In genomic region chr2:12764510-12764909, GRCm38 (mm10) we compare ENCODE assay signal across 27 mouse cellular contexts.
A peak's percentile ranks its signal among the peaks of the same experiment; 100 is the strongest.
DNase-seq lines count a peak whose midpoint lies in the region; ATAC-seq and TF ChIP-seq lines count a peak whose summit lies in the region.
"Had no signal": no experiment of that assay in that cellular context is flagged by ENCODE, and none has a peak within 500 bp of the region (broad histone marks: within the 10 kb centered on the region; RNA-seq: fewer than 3 reads in every experiment).

No protein-coding gene starts in this region.

- TF ChIP-seq POLR2A in embryonic fibroblast, embryonic 13.5 days (IDR thresholded peaks at IDR 0.05; ENCODE audit: low read depth, low read length), result no peak

- H3K4me1 ChIP-seq in embryonic fibroblast, embryonic 13.5 days (ENCODE audit: control insufficient read depth, insufficient read depth, low read length), result peaks cover 7% of the 10 kb centered on the region
- no peaks in the 10 kb centered on the region for H3K4me1 ChIP-seq in intestine, embryonic 16.5 days (ENCODE audit: control insufficient read depth, insufficient read depth, low read length)
- no peaks in the 10 kb centered on the region for H3K4me1 ChIP-seq in neural tube, embryonic 15.5 days
- H3K4me1 ChIP-seq: embryonic facial prominence, embryonic 10.5 days; embryonic facial prominence, embryonic 13.5 days; forebrain, embryonic 10.5 days; forebrain, embryonic 13.5 days; hindbrain, embryonic 12.5 days had no signal

- H3K4me3 ChIP-seq in embryonic fibroblast, embryonic 13.5 days (ENCODE audit: insufficient read depth, low read length), result no peak overlapping the region
- no peak overlapping the region for H3K4me3 ChIP-seq in intestine, embryonic 16.5 days (ENCODE audit: low read length)
- H3K4me3 ChIP-seq in neural tube, embryonic 15.5 days (replicated peaks), result no peak overlapping the region
- H3K4me3 ChIP-seq: embryonic facial prominence, embryonic 10.5 days; embryonic facial prominence, embryonic 13.5 days; forebrain, embryonic 10.5 days; forebrain, embryonic 13.5 days; hindbrain, embryonic 12.5 days had no signal

- no peak for TF ChIP-seq CTCF in embryonic fibroblast, embryonic 13.5 days (IDR thresholded peaks at IDR 0.05; ENCODE audit: borderline replicate concordance, insufficient read depth, low read length)

- WGBS in intestine, embryonic 16.5 days, result 83% methylated on average over 1 of the region's 1 CpGs
- WGBS in neural tube, embryonic 15.5 days, result 79% methylated on average over 1 of the region's 1 CpGs

- no peak overlapping the region for H3K4me2 ChIP-seq in intestine, embryonic 16.5 days (ENCODE audit: low read depth, low read length)
- no peak overlapping the region for H3K4me2 ChIP-seq in neural tube, embryonic 15.5 days
- H3K4me2 ChIP-seq: embryonic facial prominence, embryonic 13.5 days; forebrain, embryonic 13.5 days; heart, embryonic 11.5 days; hindbrain, embryonic 12.5 days had no signal

- ATAC-seq in intestine, embryonic 16.5 days, result no peak
- ATAC-seq in neural tube, embryonic 15.5 days (ENCODE audit: low FRiP score), result no peak
- ATAC-seq: activated CD4-positive, CD25-positive, alpha-beta regulatory T cell, adult 4 months; forebrain, embryonic 13.5 days; forebrain, embryonic 16.5 days; hindbrain, embryonic 16.5 days; intestine, postnatal 0 days had no signal

- peak overlapping the region; percentile 91 for H3K27ac ChIP-seq in embryonic fibroblast, embryonic 13.5 days (ENCODE audit: insufficient read depth, low read length)
- no peak overlapping the region for H3K27ac ChIP-seq in intestine, embryonic 16.5 days (ENCODE audit: low read length)
- H3K27ac ChIP-seq in neural tube, embryonic 15.5 days (replicated peaks), result no peak overlapping the region
- H3K27ac ChIP-seq: embryonic facial prominence, embryonic 10.5 days; embryonic facial prominence, embryonic 13.5 days; forebrain, embryonic 10.5 days; forebrain, embryonic 13.5 days; hindbrain, embryonic 12.5 days had no signal

- H3K27me3 ChIP-seq in intestine, embryonic 16.5 days (replicated peaks; ENCODE audit: control insufficient read depth, insufficient read depth, low read length), result no peaks in the 10 kb centered on the region
- H3K27me3 ChIP-seq in neural tube, embryonic 15.5 days (replicated peaks), result no peaks in the 10 kb centered on the region
- H3K27me3 ChIP-seq: CH12.LX; embryonic facial prominence, embryonic 13.5 days; forebrain, embryonic 13.5 days; hindbrain, embryonic 12.5 days had no signal

- DNase-seq in adrenal gland, adult 2 months, result peak; percentile 5
- no peak for DNase-seq in adrenal gland, adult (ENCODE audit: inconsistent age in 2 of 2, low spot score in 1 of 2)
- DNase-seq in Muller cell, postnatal 12 days (ENCODE audit: inconsistent ontology term), result peak; percentile 29
- DNase-seq in ovary, adult 18-20 months (ENCODE audit: low spot score), result no peak
- DNase-seq: adrenal gland, postnatal 14 days; cerebellum, adult 11-12 months; cerebellum, adult 8-10 months; cerebellum, postnatal 10 days; cerebellum, postnatal 36 days; embryo, embryonic 11 days; gastrocnemius, postnatal 14 days; heart, adult 11 months had no signal

- no peaks in the 10 kb centered on the region for H3K36me3 ChIP-seq in intestine, embryonic 16.5 days (ENCODE audit: control insufficient read depth, insufficient read depth, low read length)
- no peaks in the 10 kb centered on the region for H3K36me3 ChIP-seq in neural tube, embryonic 15.5 days
- H3K36me3 ChIP-seq: embryonic facial prominence, embryonic 10.5 days; embryonic facial prominence, embryonic 13.5 days; forebrain, embryonic 10.5 days; G1E; hindbrain, embryonic 12.5 days had no signal

- no peaks in the 10 kb centered on the region for H3K9me3 ChIP-seq in intestine, embryonic 16.5 days (ENCODE audit: control insufficient read depth, low read length)
- H3K9me3 ChIP-seq in neural tube, embryonic 15.5 days (replicated peaks), result no peaks in the 10 kb centered on the region
- H3K9me3 ChIP-seq: embryonic facial prominence, embryonic 10.5 days; embryonic facial prominence, embryonic 13.5 days; forebrain, embryonic 10.5 days; forebrain, embryonic 13.5 days; G1E; hindbrain, embryonic 12.5 days had no signal

- no peak overlapping the region for H3K9ac ChIP-seq in intestine, embryonic 16.5 days (ENCODE audit: low read depth, low read length)
- H3K9ac ChIP-seq in neural tube, embryonic 15.5 days (replicated peaks), result no peak overlapping the region
- H3K9ac ChIP-seq: embryonic facial prominence, embryonic 13.5 days; forebrain, embryonic 13.5 days; hindbrain, embryonic 12.5 days had no signal

Comparison
In these comparisons a context has a peak if more than half of its experiments do, and no peak if none do; other contexts are left out.
1. DNase-seq: peak in adrenal gland, adult 2 months (single experiment) and Muller cell, postnatal 12 days (single experiment); none in adrenal gland, adult (0 of 2) and ovary, adult 18-20 months (single experiment).